Comparison of ENCODE assay signal across 12 mouse cellular contexts in the genomic region with DNA sequence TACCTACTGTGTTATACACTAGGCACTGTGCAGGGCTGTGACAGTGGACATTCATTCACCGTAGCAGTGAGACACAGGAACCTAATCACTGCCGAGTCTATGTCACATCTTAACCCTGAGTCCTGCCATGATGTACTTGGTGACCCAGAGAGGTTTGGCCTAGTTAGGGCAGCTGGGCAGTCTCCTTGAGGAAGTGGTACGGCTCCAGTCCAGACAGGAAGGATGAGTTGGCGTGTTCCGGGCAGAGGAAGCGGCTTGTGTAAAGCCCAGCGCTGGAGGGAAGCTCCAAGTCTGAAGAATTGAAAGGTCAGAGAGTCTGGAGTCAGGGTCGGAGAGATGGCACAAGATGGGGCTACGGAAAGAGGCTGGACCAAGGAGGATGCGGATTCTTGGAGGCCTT.
DNase-seq lines count a peak whose midpoint lies in the region; ATAC-seq and TF ChIP-seq lines count a peak whose summit lies in the region.
"Had no signal": no experiment of that assay in that cellular context is flagged by ENCODE, and none has a peak within 500 bp of the region (broad histone marks: within the 10 kb centered on the region; RNA-seq: fewer than 3 reads in every experiment).

No protein-coding gene starts in this region.

- H3K36me3 ChIP-seq in kidney, postnatal 0 days (ENCODE audit: insufficient read depth, low read length), result no peaks in the 10 kb centered on the region
- no peaks in the 10 kb centered on the region for H3K36me3 ChIP-seq in kidney, embryonic 14.5 days (ENCODE audit: control insufficient read depth, insufficient read depth, low read length)
- H3K36me3 ChIP-seq in hindbrain, embryonic 13.5 days, result no peaks in the 10 kb centered on the region
- H3K36me3 ChIP-seq: embryonic facial prominence, embryonic 13.5 days had no signal

- no peak overlapping the region for H3K27ac ChIP-seq in kidney, postnatal 0 days
- H3K27ac ChIP-seq in kidney, embryonic 14.5 days (ENCODE audit: low read depth, low read length), result no peak overlapping the region
- H3K27ac ChIP-seq in hindbrain, embryonic 13.5 days, result no peak overlapping the region

- no peak for TF ChIP-seq CTCF in kidney, postnatal 0 days (IDR thresholded peaks at IDR 0.05; ENCODE audit: low read depth)

- WGBS in kidney, postnatal 0 days, result 72% methylated on average over 10 of the region's 10 CpGs
- 74% methylated on average over 10 of the region's 10 CpGs for WGBS in kidney, embryonic 14.5 days
- 78% methylated on average over 10 of the region's 10 CpGs for WGBS in hindbrain, embryonic 13.5 days

- ATAC-seq in kidney, postnatal 0 days (replicated peaks; ENCODE audit: low FRiP score, low read depth), result no peak
- ATAC-seq in kidney, embryonic 14.5 days (ENCODE audit: low FRiP score, low TSS enrichment), result no peak
- no peak for ATAC-seq in hindbrain, embryonic 13.5 days (ENCODE audit: low FRiP score)
- ATAC-seq: Patski had no signal

- H3K9me3 ChIP-seq in kidney, postnatal 0 days (replicated peaks; ENCODE audit: low read length), result no peaks in the 10 kb centered on the region
- no peaks in the 10 kb centered on the region for H3K9me3 ChIP-seq in kidney, embryonic 14.5 days (ENCODE audit: control insufficient read depth, low read length)
- no peaks in the 10 kb centered on the region for H3K9me3 ChIP-seq in hindbrain, embryonic 13.5 days
- H3K9me3 ChIP-seq: embryonic facial prominence, embryonic 13.5 days had no signal

- no peak overlapping the region for H3K4me3 ChIP-seq in kidney, postnatal 0 days (replicated peaks; ENCODE audit: low read depth, low read length)
- H3K4me3 ChIP-seq in kidney, embryonic 14.5 days (ENCODE audit: low read length), result no peak overlapping the region
- H3K4me3 ChIP-seq in hindbrain, embryonic 13.5 days, result no peak overlapping the region
- H3K4me3 ChIP-seq: embryonic facial prominence, embryonic 13.5 days; myocyte had no signal

- H3K27me3 ChIP-seq in kidney, postnatal 0 days (ENCODE audit: insufficient read depth, low read length), result no peaks in the 10 kb centered on the region
- no peaks in the 10 kb centered on the region for H3K27me3 ChIP-seq in kidney, embryonic 14.5 days (ENCODE audit: control insufficient read depth, insufficient read depth, low read length)
- no peaks in the 10 kb centered on the region for H3K27me3 ChIP-seq in hindbrain, embryonic 13.5 days
- H3K27me3 ChIP-seq: Patski had no signal

- H3K4me2 ChIP-seq in kidney, postnatal 0 days (ENCODE audit: low read length), result no peak overlapping the region
- H3K4me2 ChIP-seq in kidney, embryonic 14.5 days (replicated peaks; ENCODE audit: low read depth, low read length), result no peak overlapping the region
- no peak overlapping the region for H3K4me2 ChIP-seq in hindbrain, embryonic 13.5 days
- H3K4me2 ChIP-seq: embryonic facial prominence, embryonic 13.5 days had no signal

- no peak overlapping the region for H3K9ac ChIP-seq in kidney, postnatal 0 days (ENCODE audit: low read depth, low read length)
- no peak overlapping the region for H3K9ac ChIP-seq in kidney, embryonic 14.5 days (ENCODE audit: low read depth, low read length)
- H3K9ac ChIP-seq in hindbrain, embryonic 13.5 days, result no peak overlapping the region
- H3K9ac ChIP-seq: embryonic facial prominence, embryonic 13.5 days had no signal

- DNase-seq in adrenal gland, postnatal 14 days, result peak; percentile 54
- no peak for DNase-seq in adrenal gland, adult 18-20 months (ENCODE audit: low spot score in 2 of 2)
- peak; percentile 17 for DNase-seq in kidney, postnatal 0 days (ENCODE audit: low spot score)
- DNase-seq in brain, adult 2 months (ENCODE audit: low read depth, low spot score), result peak; percentile 47
- DNase-seq in lung, postnatal 14 days, result peak; percentile 39
- DNase-seq in right cerebral cortex, adult 18-20 months, result no peak
- DNase-seq: gastrocnemius, postnatal 36 days had no signal

- H3K4me1 ChIP-seq in kidney, postnatal 0 days (replicated peaks; ENCODE audit: insufficient read depth, low read length), result no peaks in the 10 kb centered on the region
- no peaks in the 10 kb centered on the region for H3K4me1 ChIP-seq in kidney, embryonic 14.5 days (ENCODE audit: control insufficient read depth, insufficient read depth, low read length)
- peaks cover 20% of the 10 kb centered on the region for H3K4me1 ChIP-seq in hindbrain, embryonic 13.5 days (replicated peaks)

Comparison
In these comparisons a context has a peak if more than half of its experiments do, and no peak if none do; other contexts are left out.
1. DNase-seq: peak in adrenal gland, postnatal 14 days (single experiment), kidney, postnatal 0 days (single experiment), brain, adult 2 months (single experiment) and lung, postnatal 14 days (single experiment); none in adrenal gland, adult 18-20 months (0 of 2) and right cerebral cortex, adult 18-20 months (single experiment).